Comparison of ENCODE assay signal across 7 mouse cellular contexts in the genomic region with DNA sequence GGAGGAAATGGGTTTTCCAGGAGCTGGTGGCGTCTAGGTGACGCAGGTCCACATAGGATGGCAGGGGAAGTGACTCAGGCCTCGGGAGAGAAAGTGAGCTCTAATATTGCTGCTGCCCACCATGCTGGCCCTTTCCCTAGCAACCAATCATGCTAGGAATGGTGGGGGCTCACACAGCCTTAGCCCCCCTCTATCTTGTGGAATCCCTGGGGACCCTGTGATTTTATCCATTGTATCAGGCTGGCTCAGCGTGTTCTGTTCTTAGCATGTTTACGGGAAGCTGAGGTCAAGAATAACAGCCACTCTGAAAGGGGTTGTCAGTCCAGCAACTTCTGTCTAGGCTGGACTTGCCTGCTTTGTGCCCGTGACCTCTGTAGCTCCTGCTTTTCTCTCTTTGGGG. TPM values are rescaled to one million over a fixed set of nuclear protein-coding genes. Genes with fewer than 3 reads are reported as not detected.
DNase-seq lines count a peak whose midpoint lies in the region; ATAC-seq and TF ChIP-seq lines count a peak whose summit lies in the region.

No protein-coding gene starts in this region.

- peak overlapping the region; percentile 24; the same call in 1 of the 2 replicates for H3K9ac ChIP-seq in forebrain, embryonic 11.5 days (ENCODE audit: low read length)
- H3K9ac ChIP-seq in hindbrain, embryonic 13.5 days: peak overlapping the region; percentile 91
- peak overlapping the region; percentile 16; the same call in 1 of the 2 replicates for H3K9ac ChIP-seq in lung, postnatal 0 days (replicated peaks; ENCODE audit: low read depth)

- ATAC-seq in forebrain, embryonic 11.5 days (replicated peaks; ENCODE audit: low FRiP score): no peak
- ATAC-seq in hindbrain, embryonic 13.5 days (ENCODE audit: low FRiP score): no peak
- ATAC-seq in lung, postnatal 0 days: peak; percentile 13; the same call in 1 of the 2 replicates
- ATAC-seq in megakaryocyte-erythroid progenitor cell, adult 5-6 weeks (replicated peaks; ENCODE audit: low FRiP score, low TSS enrichment, poor library complexity, severe bottlenecking): no peak

- peak; percentile 79 for TF ChIP-seq EP300 in lung, postnatal 0 days (IDR thresholded peaks at IDR 0.05)

- DNase-seq in forebrain, embryonic 11.5 days (ENCODE audit: low spot score): no peak
- peak; percentile 46 for DNase-seq in lung, postnatal 0 days (ENCODE audit: low spot score)
- DNase-seq in spleen, postnatal 10 days (ENCODE audit: low spot score in 2 of 2): no peak
- DNase-seq in layer of hippocampus, postnatal 25 days (ENCODE audit: extremely low spot score in 1 of 2, low spot score in 1 of 2): no peak

- no peak overlapping the region for H3K4me3 ChIP-seq in cortical plate, adult 2 months (ENCODE audit: insufficient read depth, low read length)
- no peak overlapping the region; the same call in 1 of the 2 replicates for H3K4me3 ChIP-seq in forebrain, embryonic 11.5 days (ENCODE audit: low read depth, low read length)
- H3K4me3 ChIP-seq in hindbrain, embryonic 13.5 days: peak overlapping the region; percentile 55
- no peak overlapping the region for H3K4me3 ChIP-seq in lung, postnatal 0 days (ENCODE audit: low read depth, low read length)

- TF ChIP-seq CTCF in cortical plate, adult 2 months (IDR thresholded peaks at IDR 0.05; ENCODE audit: extremely low read depth, insufficient read depth, low read length): no peak
- TF ChIP-seq CTCF in lung, postnatal 0 days (IDR thresholded peaks at IDR 0.05): no peak

- peak overlapping the region; percentile 89 for H3K27ac ChIP-seq in cortical plate, adult 2 months (ENCODE audit: insufficient read depth, low read length)
- H3K27ac ChIP-seq in forebrain, embryonic 11.5 days (ENCODE audit: low read depth, low read length): 0 out of 2 replicates have a peak overlapping the region, but pooled peaks have one; percentile 33
- peak overlapping the region; percentile 99 for H3K27ac ChIP-seq in hindbrain, embryonic 13.5 days
- H3K27ac ChIP-seq in lung, postnatal 0 days (ENCODE audit: low read length): peak overlapping the region; percentile 83

- no peaks in the 10 kb centered on the region for H3K9me3 ChIP-seq in forebrain, embryonic 11.5 days (ENCODE audit: control insufficient read depth, low read length)
- no peaks in the 10 kb centered on the region for H3K9me3 ChIP-seq in hindbrain, embryonic 13.5 days
- no peaks in the 10 kb centered on the region for H3K9me3 ChIP-seq in lung, postnatal 0 days (ENCODE audit: low read length)

- H3K4me1 ChIP-seq in cortical plate, adult 2 months (ENCODE audit: control insufficient read depth, insufficient read depth, low read length): no peaks in the 10 kb centered on the region; the same call in 1 of the 2 replicates
- peaks cover 39% of the 10 kb centered on the region for H3K4me1 ChIP-seq in forebrain, embryonic 11.5 days (replicated peaks; ENCODE audit: control insufficient read depth, insufficient read depth, low read length)
- H3K4me1 ChIP-seq in hindbrain, embryonic 13.5 days (replicated peaks): peaks cover 76% of the 10 kb centered on the region
- H3K4me1 ChIP-seq in lung, postnatal 0 days (ENCODE audit: insufficient read depth, low read depth, low read length): peaks cover 15% of the 10 kb centered on the region; the same call in 1 of the 2 replicates

- WGBS in forebrain, embryonic 11.5 days: 56% methylated on average over 6 of the region's 6 CpGs
- 26% methylated on average over 6 of the region's 6 CpGs for WGBS in hindbrain, embryonic 13.5 days
- WGBS in lung, postnatal 0 days: 44% methylated on average over 6 of the region's 6 CpGs

- peak overlapping the region; percentile 91 for H3K4me2 ChIP-seq in forebrain, embryonic 11.5 days (ENCODE audit: low read depth, low read length, severe bottlenecking)
- peak overlapping the region; percentile 71 for H3K4me2 ChIP-seq in hindbrain, embryonic 13.5 days
- H3K4me2 ChIP-seq in lung, postnatal 0 days (replicated peaks; ENCODE audit: low read depth, low read length): no peak overlapping the region

- no peak for TF ChIP-seq POLR2A in cortical plate, adult 2 months (IDR thresholded peaks at IDR 0.05; ENCODE audit: extremely low read depth, insufficient read depth, low read length)

- H3K27me3 ChIP-seq in forebrain, embryonic 11.5 days (ENCODE audit: control insufficient read depth, insufficient read depth, low read length): no peaks in the 10 kb centered on the region
- H3K27me3 ChIP-seq in hindbrain, embryonic 13.5 days: no peaks in the 10 kb centered on the region
- H3K27me3 ChIP-seq in lung, postnatal 0 days (replicated peaks; ENCODE audit: insufficient read depth, low read length): no peaks in the 10 kb centered on the region

- H3K36me3 ChIP-seq in forebrain, embryonic 11.5 days (ENCODE audit: control insufficient read depth, insufficient read depth, low read length): peaks cover 7% of the 10 kb centered on the region; the same call in 1 of the 2 replicates
- peaks cover 23% of the 10 kb centered on the region for H3K36me3 ChIP-seq in hindbrain, embryonic 13.5 days
- H3K36me3 ChIP-seq in lung, postnatal 0 days (ENCODE audit: insufficient read depth, low read length): no peaks in the 10 kb centered on the region

RNA-seq across cellular contexts. Expression of a gene that starts 18.5 kb away (rescaled TPM):
- polyA plus RNA-seq in cortical plate, adult 2 months (2012; rRNA removed): 0.30 and 0.40 TPM in 2 replicates
- polyA plus RNA-seq in forebrain, embryonic 11.5 days (2014; fragmentation: Nextera tagmentation; extraction: Ambion mirVana): 2.9 and 3.2 TPM in 2 replicates
- 1.3 and 1.6 TPM in 2 replicates for polyA plus RNA-seq in hindbrain, embryonic 13.5 days (2015; fragmentation: Nextera tagmentation; extraction: Ambion mirVana)
- polyA plus RNA-seq in lung, postnatal 0 days (2015; fragmentation: Nextera tagmentation; extraction: Ambion mirVana): 4.8 and 5.3 TPM in 2 replicates
- 30.9 and 44.1 TPM in 2 replicates for total RNA-seq in megakaryocyte-erythroid progenitor cell, adult 5-6 weeks (2014; fragmentation: Nextera tagmentation)
- total RNA-seq in megakaryocyte-erythroid progenitor cell, adult 5-6 weeks (2017): 20.4 and 46.4 TPM in 2 replicates
- under 1 TPM; 0.21 to 0.22 TPM for total RNA-seq in layer of hippocampus, postnatal 25 days (2021)

RNA-seq across cellular contexts. Expression of a gene that starts 24.5 kb away (rescaled TPM):
- 63.4 and 63.8 TPM in 2 replicates for polyA plus RNA-seq in cortical plate, adult 2 months (2012; rRNA removed)
- polyA plus RNA-seq in forebrain, embryonic 11.5 days (2014; fragmentation: Nextera tagmentation; extraction: Ambion mirVana): 177 and 184 TPM in 2 replicates
- 158 and 162 TPM in 2 replicates for polyA plus RNA-seq in hindbrain, embryonic 13.5 days (2015; fragmentation: Nextera tagmentation; extraction: Ambion mirVana)
- polyA plus RNA-seq in lung, postnatal 0 days (2015; fragmentation: Nextera tagmentation; extraction: Ambion mirVana): 33.9 and 39.0 TPM in 2 replicates
- total RNA-seq in megakaryocyte-erythroid progenitor cell, adult 5-6 weeks (2014; fragmentation: Nextera tagmentation): 150 and 156 TPM in 2 replicates
- total RNA-seq in megakaryocyte-erythroid progenitor cell, adult 5-6 weeks (2017): 85.4 and 123 TPM in 2 replicates
- total RNA-seq in layer of hippocampus, postnatal 25 days (2021): 100 to 1,000 TPM; 101 to 103 TPM

RNA-seq across cellular contexts. Expression of a gene that starts 55.9 kb away (rescaled TPM):
- 0.93 and 2.2 TPM in 2 replicates for polyA plus RNA-seq in cortical plate, adult 2 months (2012; rRNA removed)
- polyA plus RNA-seq in forebrain, embryonic 11.5 days (2014; fragmentation: Nextera tagmentation; extraction: Ambion mirVana): 0.12 TPM in 1 of 2 replicates, not detected in the other
- polyA plus RNA-seq in hindbrain, embryonic 13.5 days (2015; fragmentation: Nextera tagmentation; extraction: Ambion mirVana): 1.7 and 2.3 TPM in 2 replicates
- polyA plus RNA-seq in lung, postnatal 0 days (2015; fragmentation: Nextera tagmentation; extraction: Ambion mirVana): 3.1 and 3.9 TPM in 2 replicates
- total RNA-seq in megakaryocyte-erythroid progenitor cell, adult 5-6 weeks (2014; fragmentation: Nextera tagmentation): 0.68 TPM in 1 of 2 replicates, not detected in the other
- 0.84 and 2.0 TPM in 2 replicates for total RNA-seq in megakaryocyte-erythroid progenitor cell, adult 5-6 weeks (2017)
- 1 to 10 TPM; 1.4 to 1.5 TPM for total RNA-seq in layer of hippocampus, postnatal 25 days (2021)

Comparison
In these comparisons a context has a peak if more than half of its experiments do, and no peak if none do; other contexts are left out.
1. H3K27ac ChIP-seq: peak in every context shown above with its lines; median percentile 99 in hindbrain, embryonic 13.5 days; 89 in cortical plate, adult 2 months; 83 in lung, postnatal 0 days; 33 in forebrain, embryonic 11.5 days.
2. H3K9ac ChIP-seq: peak in every context shown above with its lines; median percentile 91 in hindbrain, embryonic 13.5 days; 24 in forebrain, embryonic 11.5 days; 16 in lung, postnatal 0 days.